Mouse (Mus musculus): Measurements from ENCODE around the gene Rtn4ip1. TPM values are rescaled to one million over a fixed set of nuclear protein-coding genes. Genes with fewer than 3 reads are reported as not detected.

Rtn4ip1 gene
- polyA plus RNA-seq, 1 experiment from 2014 or later = 13.5 TPM

- Histone ChIP-seq H3K9me3 (replicated peaks) (no peaks in the 10 kb centered on the region), H3K27ac (no peak overlapping the region), H3K4me1 (replicated peaks) (no peaks in the 10 kb centered on the region), H3K36me3 (no peaks in the 10 kb centered on the region), H3K9ac (no peak overlapping the region), H3K27me3 (0 out of 2 replicates have a peak, but pooled peaks cover 2% of the 10 kb centered on the region), H3K4me2 (no peak overlapping the region), H3K4me3 (replicated peaks) (no peak overlapping the region)
- 69% methylated on average over 2 of the region's 2 CpGs for WGBS (ENCODE audit: insufficient replicate concordance)
- ATAC-seq (ENCODE audit: low read depth) (no peak), DNase-seq (no peak)
These were observed 82.3 kb downstream of the Rtn4ip1 start for GRCm38 (mm10) chr10:43983866-43984265.

DNA sequence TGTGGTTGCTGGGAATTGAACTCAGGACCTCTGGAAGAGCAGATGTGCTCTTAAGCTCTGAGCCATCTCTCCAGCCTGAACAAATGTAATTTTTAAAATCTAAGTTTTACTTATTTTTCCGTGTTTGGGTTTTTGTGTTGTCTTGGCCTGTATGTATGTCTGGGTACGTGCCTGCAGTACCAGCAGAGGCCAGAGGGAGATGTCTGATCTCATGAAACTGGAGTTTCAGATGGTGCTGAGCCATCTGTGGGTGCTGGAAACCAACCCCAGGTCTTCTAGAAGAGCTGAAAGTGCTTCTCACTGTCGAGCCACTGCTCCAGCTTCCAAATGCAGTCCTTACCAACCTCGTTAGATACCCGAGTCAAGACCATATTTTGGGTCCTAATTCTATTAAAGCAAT lies 89.7 kb downstream of the Rtn4ip1 start:
- ATAC-seq (ENCODE audit: low read depth) (no peak), DNase-seq (no peak)
- Histone ChIP-seq H3K4me1 (replicated peaks) (no peaks in the 10 kb centered on the region), H3K27me3 (no peaks in the 10 kb centered on the region), H3K4me3 (replicated peaks) (no peak overlapping the region), H3K27ac (no peak overlapping the region), H3K9me3 (replicated peaks) (no peaks in the 10 kb centered on the region), H3K4me2 (no peak overlapping the region), H3K9ac (no peak overlapping the region), H3K36me3 (no peaks in the 10 kb centered on the region)
- 72% methylated on average over 5 of the region's 5 CpGs for WGBS (ENCODE audit: insufficient replicate concordance)

GRCm38 (mm10) chr10:43992506-43992905 lies 90.9 kb downstream of the Rtn4ip1 start:
- H3K27me3 ChIP-seq = no peaks in the 10 kb centered on the region
- peaks cover 5% of the 10 kb centered on the region; the same call in 1 of the 2 replicates for H3K4me1 ChIP-seq (replicated peaks)
- 51% methylated on average over 5 of the region's 5 CpGs for WGBS (ENCODE audit: insufficient replicate concordance)
- no peaks in the 10 kb centered on the region for H3K36me3 ChIP-seq
- DNase-seq = no peak
- H3K9me3 ChIP-seq (replicated peaks) = no peaks in the 10 kb centered on the region
- no peak overlapping the region for H3K4me3 ChIP-seq (replicated peaks)
- ATAC-seq (ENCODE audit: low read depth) = no peak
- H3K9ac ChIP-seq = no peak overlapping the region
- H3K4me2 ChIP-seq = no peak overlapping the region
- H3K27ac ChIP-seq = no peak overlapping the region

DNA sequence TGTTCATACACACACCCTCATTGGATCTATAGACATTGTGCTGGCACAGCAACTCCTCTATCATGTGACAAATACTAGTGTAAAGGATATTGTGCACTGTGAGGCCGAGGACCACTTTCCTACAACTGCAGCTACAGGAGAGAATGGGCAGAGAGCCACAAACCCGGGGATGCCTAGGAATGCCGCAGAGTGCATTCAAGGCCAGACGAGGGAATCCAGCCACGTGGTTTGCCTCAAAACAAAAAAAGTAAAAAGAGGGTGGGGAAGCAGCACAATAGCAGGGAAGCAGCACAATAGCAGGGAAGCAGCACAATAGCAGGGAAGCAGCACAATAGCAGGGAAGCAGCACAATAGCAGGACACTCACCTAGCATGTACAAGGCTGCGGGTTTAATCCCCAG lies 91.6 kb downstream of the Rtn4ip1 start:
- no peak for ATAC-seq (ENCODE audit: low read depth)
- WGBS (ENCODE audit: insufficient replicate concordance) = 42% methylated on average over 6 of the region's 6 CpGs
- no peak overlapping the region for H3K4me2 ChIP-seq
- no peaks in the 10 kb centered on the region for H3K9me3 ChIP-seq (replicated peaks)
- DNase-seq = no peak
- no peaks in the 10 kb centered on the region for H3K27me3 ChIP-seq
- peaks cover 9% of the 10 kb centered on the region for H3K4me1 ChIP-seq (replicated peaks)
- no peak overlapping the region for H3K9ac ChIP-seq
- no peaks in the 10 kb centered on the region for H3K36me3 ChIP-seq
- no peak overlapping the region for H3K4me3 ChIP-seq (replicated peaks)
- H3K27ac ChIP-seq = no peak overlapping the region

DNA sequence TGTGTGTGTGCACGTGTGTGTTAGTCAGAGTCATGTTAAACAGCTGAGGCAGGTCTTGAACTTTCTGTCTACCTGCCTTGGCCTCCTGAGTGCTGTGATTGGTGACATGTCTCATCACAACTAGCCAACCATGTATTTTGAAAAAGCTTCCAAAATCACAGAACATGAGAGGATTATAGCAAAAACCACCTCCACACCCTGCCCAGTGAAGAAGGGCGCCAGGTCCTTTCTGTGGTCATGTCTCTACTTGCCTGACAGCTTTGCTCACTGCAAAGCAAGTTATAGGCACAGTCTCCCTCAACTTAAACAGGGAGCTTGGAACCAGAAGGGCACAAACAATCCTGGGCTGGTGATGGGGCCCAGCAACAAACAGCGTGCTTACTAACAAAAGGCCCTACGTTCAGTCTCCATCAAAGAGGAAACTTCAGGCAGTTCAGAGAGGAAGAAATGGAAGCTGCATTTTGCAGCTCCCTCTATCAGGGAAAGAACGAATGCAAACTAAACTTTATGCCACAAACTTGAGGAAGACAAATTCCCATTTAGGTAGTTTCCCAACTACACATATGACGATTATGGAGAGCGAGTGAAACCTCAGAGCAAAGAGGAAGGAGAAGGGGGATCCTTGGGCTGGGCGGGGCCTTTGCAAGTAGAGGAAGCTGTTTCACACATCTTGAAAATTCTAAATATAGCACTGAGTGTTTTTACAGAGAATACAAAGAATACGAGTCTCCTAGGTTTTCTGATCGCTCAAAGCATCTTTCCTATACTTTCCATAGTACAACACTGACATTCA lies 94.4 kb downstream of the Rtn4ip1 start:
- no peak overlapping the region for H3K4me2 ChIP-seq
- no peak for DNase-seq

GRCm38 (mm10) chr10:43997276-43997675 lies 95.7 kb downstream of the Rtn4ip1 start:
- no peak for ATAC-seq (ENCODE audit: low read depth)
- peaks cover 19% of the 10 kb centered on the region for H3K27me3 ChIP-seq
- no peak overlapping the region for H3K4me2 ChIP-seq
- H3K4me1 ChIP-seq (replicated peaks) = peaks cover 27% of the 10 kb centered on the region
- no peak overlapping the region for H3K27ac ChIP-seq
- H3K36me3 ChIP-seq = no peaks in the 10 kb centered on the region
- no peak overlapping the region for H3K9ac ChIP-seq
- WGBS (ENCODE audit: insufficient replicate concordance) = 68% methylated on average over 10 of the region's 10 CpGs
- H3K9me3 ChIP-seq (replicated peaks) = no peaks in the 10 kb centered on the region
- H3K4me3 ChIP-seq (replicated peaks) = no peak overlapping the region
- DNase-seq = no peak

More for the DNA sequence above, 94.4 kb downstream of the Rtn4ip1 start:
- H3K27ac ChIP-seq = no peak overlapping the region
- WGBS (ENCODE audit: insufficient replicate concordance) = 41% methylated on average over 10 of the region's 10 CpGs
- peaks cover 27% of the 10 kb centered on the region for H3K4me1 ChIP-seq (replicated peaks)
- ATAC-seq (ENCODE audit: low read depth) = no peak
- H3K27me3 ChIP-seq = peaks cover 7% of the 10 kb centered on the region
- H3K36me3 ChIP-seq = no peaks in the 10 kb centered on the region
- H3K9ac ChIP-seq = no peak overlapping the region
- no peak overlapping the region for H3K4me3 ChIP-seq (replicated peaks)
- no peaks in the 10 kb centered on the region for H3K9me3 ChIP-seq (replicated peaks)

DNA sequence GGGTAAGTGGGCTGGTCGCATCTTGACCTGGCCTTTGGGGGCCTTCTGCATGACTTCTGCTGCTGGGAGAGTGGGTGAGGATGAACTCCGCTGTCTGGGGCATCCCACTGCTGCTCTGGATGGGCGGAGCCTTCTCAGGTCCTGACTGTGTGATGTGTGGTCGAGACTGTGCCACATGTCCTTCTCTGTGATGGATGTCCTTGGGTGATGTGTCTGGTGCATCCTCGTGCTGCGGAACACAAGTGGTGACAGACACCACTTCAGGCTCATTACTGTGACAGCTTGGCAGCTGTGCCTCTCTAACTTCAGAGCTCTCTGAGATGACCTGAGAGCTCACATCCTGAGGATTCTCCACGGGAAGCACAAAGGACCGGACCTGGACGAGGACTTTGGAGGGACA lies 96.4 kb downstream of the Rtn4ip1 start:
- DNase-seq = no peak

GRCm38 (mm10) chr10:43998503-43999082 lies 97.0 kb downstream of the Rtn4ip1 start:
- H3K4me2 ChIP-seq = 0 out of 2 replicates have a peak overlapping the region, but pooled peaks have one; percentile 6
- H3K27ac ChIP-seq = no peak overlapping the region
- 45% methylated on average over 8 of the region's 8 CpGs for WGBS (ENCODE audit: insufficient replicate concordance)
- peaks cover 33% of the 10 kb centered on the region for H3K27me3 ChIP-seq
- peak; percentile 83 for ATAC-seq (ENCODE audit: low read depth)
- no peaks in the 10 kb centered on the region for H3K9me3 ChIP-seq (replicated peaks)
- H3K36me3 ChIP-seq = no peaks in the 10 kb centered on the region
- peaks cover 34% of the 10 kb centered on the region for H3K4me1 ChIP-seq (replicated peaks)
- H3K9ac ChIP-seq = no peak overlapping the region
- no peak for DNase-seq
- H3K4me3 ChIP-seq (replicated peaks) = no peak overlapping the region

More for the DNA sequence above, 96.4 kb downstream of the Rtn4ip1 start:
- peaks cover 29% of the 10 kb centered on the region for H3K4me1 ChIP-seq (replicated peaks)
- no peaks in the 10 kb centered on the region for H3K36me3 ChIP-seq
- no peaks in the 10 kb centered on the region for H3K9me3 ChIP-seq (replicated peaks)
- H3K9ac ChIP-seq = no peak overlapping the region
- 60% methylated on average over 9 of the region's 9 CpGs for WGBS (ENCODE audit: insufficient replicate concordance)
- no peak for ATAC-seq (ENCODE audit: low read depth)
- H3K4me2 ChIP-seq = no peak overlapping the region
- no peak overlapping the region for H3K4me3 ChIP-seq (replicated peaks)
- no peak overlapping the region for H3K27ac ChIP-seq
- H3K27me3 ChIP-seq = peaks cover 27% of the 10 kb centered on the region

DNA sequence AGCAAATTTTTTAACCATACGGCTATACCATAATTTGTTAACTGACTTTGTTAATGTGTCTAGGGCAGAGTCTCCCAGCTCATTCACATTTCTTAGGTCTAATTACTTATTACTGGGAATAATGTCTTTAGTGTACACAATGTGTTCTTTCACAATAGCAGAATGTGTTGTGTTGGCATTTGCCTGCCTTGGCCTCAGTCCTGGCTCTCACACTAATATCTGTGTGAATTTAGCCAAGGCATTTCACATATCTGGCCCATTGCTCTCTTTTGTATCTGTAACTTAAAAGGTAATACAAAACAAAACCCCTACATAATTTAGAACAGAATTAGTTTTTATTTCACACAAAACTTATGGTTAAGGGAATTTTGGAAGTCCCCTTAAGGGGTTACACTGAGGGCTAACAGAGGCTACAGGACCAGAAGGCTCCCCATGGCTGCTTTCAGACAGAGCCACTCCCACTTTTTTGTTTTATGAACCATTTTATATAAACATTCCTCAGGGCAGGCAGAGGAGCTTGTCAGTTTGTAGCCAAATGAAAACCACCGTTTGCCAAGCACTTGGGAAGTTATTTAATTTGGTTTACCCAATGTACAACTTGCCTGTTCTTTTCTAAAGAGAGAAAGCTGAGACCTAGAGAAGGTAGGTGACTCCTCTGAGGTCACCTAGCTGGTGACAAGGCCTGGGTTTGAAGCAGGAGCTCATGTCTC lies 98.7 kb downstream of the Rtn4ip1 start:
- DNase-seq (no peak), ATAC-seq (ENCODE audit: low read depth) (no peak)
- no peak overlapping the region for H3K27ac ChIP-seq
- 58% methylated on average over 2 of the region's 2 CpGs for WGBS (ENCODE audit: insufficient replicate concordance)
- peaks cover 42% of the 10 kb centered on the region for H3K4me1 ChIP-seq (replicated peaks)
- H3K36me3 ChIP-seq = no peaks in the 10 kb centered on the region
- H3K4me3 ChIP-seq (replicated peaks) = no peak overlapping the region
- peaks cover 50% of the 10 kb centered on the region for H3K27me3 ChIP-seq
- H3K9ac ChIP-seq = no peak overlapping the region
- no peaks in the 10 kb centered on the region for H3K9me3 ChIP-seq (replicated peaks)
- H3K4me2 ChIP-seq = no peak overlapping the region

DNA sequence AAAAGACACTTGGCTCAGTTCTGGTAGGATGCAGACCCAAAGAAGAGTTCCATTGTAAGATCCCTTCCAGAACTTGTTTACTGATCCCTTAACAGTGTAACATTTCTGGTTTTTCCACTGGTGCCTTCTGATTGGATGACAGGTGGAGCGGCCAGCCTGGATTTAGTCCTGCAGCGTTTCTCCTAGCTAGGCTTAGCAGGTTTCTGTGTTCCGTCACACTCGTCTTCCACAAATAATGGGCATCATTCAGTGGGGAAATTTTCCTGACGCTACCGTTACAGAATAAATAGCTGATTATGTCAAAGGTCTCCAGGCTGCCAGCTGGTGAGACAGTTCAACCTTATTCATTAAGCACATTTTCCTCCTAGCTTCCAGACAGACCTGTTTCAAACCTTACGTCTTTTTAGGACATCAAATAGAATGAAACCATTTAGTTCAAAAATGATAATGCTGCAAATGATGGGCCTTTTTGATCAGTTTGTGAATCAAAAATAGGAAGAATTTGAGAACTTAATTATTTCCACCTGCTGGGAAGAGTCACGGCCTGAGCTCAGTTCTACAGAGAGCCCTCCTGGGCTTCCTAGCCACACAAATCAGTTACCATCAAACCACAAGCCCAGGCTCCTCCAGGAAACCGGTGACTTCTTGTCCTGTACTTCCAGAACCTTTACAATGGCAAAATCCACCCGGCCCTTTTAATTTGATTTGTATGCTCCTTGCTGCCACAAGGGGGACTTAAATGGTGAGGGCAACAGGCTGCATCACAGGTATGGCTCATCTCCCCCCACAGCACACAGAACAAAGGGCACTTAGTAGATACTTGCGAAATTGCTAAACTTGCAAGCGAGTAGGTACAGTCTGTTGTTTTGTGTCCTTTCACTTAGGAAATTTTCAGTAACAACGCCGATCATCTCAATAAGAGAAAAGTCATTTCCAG lies 100.7 kb downstream of the Rtn4ip1 start:
- Histone ChIP-seq H3K4me3 (replicated peaks) (peak overlapping the region; percentile 70), H3K9me3 (replicated peaks) (no peaks in the 10 kb centered on the region), H3K27ac (no peak overlapping the region), H3K9ac (no peak overlapping the region), H3K27me3 (peaks cover 69% of the 10 kb centered on the region), H3K36me3 (no peaks in the 10 kb centered on the region), H3K4me2 (peak overlapping the region; percentile 72; the same call in 1 of the 2 replicates), H3K4me1 (replicated peaks) (peaks cover 46% of the 10 kb centered on the region)
- 29% methylated on average over 14 of the region's 14 CpGs for WGBS (ENCODE audit: insufficient replicate concordance)
- ATAC-seq (ENCODE audit: low read depth) (0 out of 2 replicates have a peak, but pooled peaks have one; percentile 32), DNase-seq (no peak)
